Mouse (Mus musculus): ENCODE measurements around the gene Erg28. TPM values are rescaled to one million over a fixed set of nuclear protein-coding genes. Genes with fewer than 3 reads are reported as not detected.

The Erg28 gene
- total and polyA plus RNA-seq, 2 experiments = 90.1 to 130 TPM

DNA sequence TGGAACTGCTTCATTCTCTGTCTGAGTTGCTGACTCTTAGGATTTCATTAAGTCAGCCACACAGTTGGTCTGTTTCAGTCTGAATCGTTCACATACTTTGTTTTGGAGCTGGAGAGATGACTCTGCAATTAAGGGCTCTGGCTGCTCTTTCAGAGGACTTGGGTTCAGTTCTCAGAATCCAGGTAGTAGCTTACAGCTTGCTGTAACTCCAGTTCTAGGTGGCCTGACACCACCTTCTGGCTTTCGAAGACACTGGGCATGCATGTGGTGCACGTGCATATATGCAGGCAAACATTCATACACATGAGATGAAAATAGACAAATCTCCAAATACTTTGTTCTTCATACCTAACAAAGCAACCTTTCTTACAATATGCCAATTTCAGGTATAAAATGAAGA, 5.5 kb upstream of the Erg28 start:
- no peak overlapping the region for H3K4me3 ChIP-seq (ENCODE audit: insufficient read depth, low read depth, low read length)
- no peak for DNase-seq (ENCODE audit: extremely low read depth, low read depth, low spot score)
- no peak for TF ChIP-seq POLR2A (IDR thresholded peaks at IDR 0.05; ENCODE audit: extremely low read depth, insufficient read depth, low read length)
- no peak for TF ChIP-seq CTCF (IDR thresholded peaks at IDR 0.05; ENCODE audit: low read depth, low read length)
- H3K4me1 ChIP-seq (ENCODE audit: control insufficient read depth, insufficient read depth, low read length) = peaks cover 2% of the 10 kb centered on the region; the same call in 1 of the 2 replicates
- 85% methylated on average over 3 of the region's 3 CpGs for WGBS
- peaks cover 18% of the 10 kb centered on the region for H3K36me3 ChIP-seq (ENCODE audit: control insufficient read depth, insufficient read depth, low read length)
- H3K79me2 ChIP-seq (ENCODE audit: control insufficient read depth, insufficient read depth, low read length) = peaks cover 4% of the 10 kb centered on the region; the same call in 1 of the 2 replicates
- no peaks in the 10 kb centered on the region for H3K27me3 ChIP-seq (ENCODE audit: control insufficient read depth, insufficient read depth, low read length)
- no peak overlapping the region for H3K9ac ChIP-seq (ENCODE audit: low read depth, low read length)
- H3K27ac ChIP-seq (replicated peaks; ENCODE audit: insufficient read depth, low read depth, low read length) = no peak overlapping the region

GRCm38 (mm10) chr12:85828856-85829255, 4.5 kb upstream of the Erg28 start:
- WGBS = 96% methylated on average over 3 of the region's 3 CpGs
- H3K36me3 ChIP-seq (ENCODE audit: control insufficient read depth, insufficient read depth, low read length) = peaks cover 16% of the 10 kb centered on the region

GRCm38 (mm10) chr12:85825822-85826221, 1.5 kb upstream of the Erg28 start:
- Histone ChIP-seq H3K4me3 (ENCODE audit: insufficient read depth, low read depth, low read length) (no peak overlapping the region; the same call in 1 of the 2 replicates), H3K4me1 (ENCODE audit: control insufficient read depth, insufficient read depth, low read length) (peaks cover 5% of the 10 kb centered on the region), H3K27ac (replicated peaks; ENCODE audit: insufficient read depth, low read depth, low read length) (no peak overlapping the region), H3K9ac (ENCODE audit: low read depth, low read length) (no peak overlapping the region), H3K27me3 (ENCODE audit: control insufficient read depth, insufficient read depth, low read length) (no peaks in the 10 kb centered on the region), H3K36me3 (ENCODE audit: control insufficient read depth, insufficient read depth, low read length) (peaks cover 10% of the 10 kb centered on the region), H3K79me2 (ENCODE audit: control insufficient read depth, insufficient read depth, low read length) (peaks cover 9% of the 10 kb centered on the region; the same call in 1 of the 2 replicates)
- TF ChIP-seq CTCF (IDR thresholded peaks at IDR 0.05; ENCODE audit: low read depth, low read length) (no peak), POLR2A (IDR thresholded peaks at IDR 0.05; ENCODE audit: extremely low read depth, insufficient read depth, low read length) (no peak)
- peak; percentile 71 for DNase-seq (ENCODE audit: extremely low read depth, low read depth, low spot score)
- WGBS = 17% methylated on average over 2 of the region's 2 CpGs

More at GRCm38 (mm10) chr12:85828856-85829255, 4.5 kb upstream of the Erg28 start:
- TF ChIP-seq POLR2A (IDR thresholded peaks at IDR 0.05; ENCODE audit: extremely low read depth, insufficient read depth, low read length) (no peak), CTCF (IDR thresholded peaks at IDR 0.05; ENCODE audit: low read depth, low read length) (no peak)
- Histone ChIP-seq H3K79me2 (ENCODE audit: control insufficient read depth, insufficient read depth, low read length) (peaks cover 4% of the 10 kb centered on the region; the same call in 1 of the 2 replicates), H3K27me3 (ENCODE audit: control insufficient read depth, insufficient read depth, low read length) (no peaks in the 10 kb centered on the region), H3K27ac (replicated peaks; ENCODE audit: insufficient read depth, low read depth, low read length) (no peak overlapping the region), H3K9ac (ENCODE audit: low read depth, low read length) (no peak overlapping the region), H3K4me3 (ENCODE audit: insufficient read depth, low read depth, low read length) (no peak overlapping the region), H3K4me1 (ENCODE audit: control insufficient read depth, insufficient read depth, low read length) (peaks cover 2% of the 10 kb centered on the region; the same call in 1 of the 2 replicates)
- no peak for DNase-seq (ENCODE audit: extremely low read depth, low read depth, low spot score)

- Histone ChIP-seq H3K4me3 (ENCODE audit: insufficient read depth, low read depth, low read length) (peak overlapping the region; percentile 85), H3K27me3 (ENCODE audit: control insufficient read depth, insufficient read depth, low read length) (no peaks in the 10 kb centered on the region), H3K36me3 (ENCODE audit: control insufficient read depth, insufficient read depth, low read length) (peaks cover 10% of the 10 kb centered on the region), H3K4me1 (ENCODE audit: control insufficient read depth, insufficient read depth, low read length) (peaks cover 5% of the 10 kb centered on the region), H3K79me2 (ENCODE audit: control insufficient read depth, insufficient read depth, low read length) (peaks cover 9% of the 10 kb centered on the region; the same call in 1 of the 2 replicates), H3K9ac (ENCODE audit: low read depth, low read length) (peak overlapping the region; percentile 77), H3K27ac (replicated peaks; ENCODE audit: insufficient read depth, low read depth, low read length) (peak overlapping the region; percentile 63)
- WGBS = 2% methylated on average over 8 of the region's 8 CpGs
- DNase-seq (ENCODE audit: extremely low read depth, low read depth, low spot score) = peak; percentile 52
- TF ChIP-seq CTCF (IDR thresholded peaks at IDR 0.05; ENCODE audit: low read depth, low read length) = no peak
- TF ChIP-seq POLR2A (IDR thresholded peaks at IDR 0.05; ENCODE audit: extremely low read depth, insufficient read depth, low read length) = no peak
These were observed 1.0 kb upstream of the Erg28 start for GRCm38 (mm10) chr12:85825361-85825760.

GRCm38 (mm10) chr12:85822051-85822450, 2.3 kb downstream of the Erg28 start:
- no peak for TF ChIP-seq CTCF (IDR thresholded peaks at IDR 0.05; ENCODE audit: low read depth, low read length)
- no peak for TF ChIP-seq POLR2A (IDR thresholded peaks at IDR 0.05; ENCODE audit: extremely low read depth, insufficient read depth, low read length)
- Histone ChIP-seq H3K9ac (ENCODE audit: low read depth, low read length) (no peak overlapping the region), H3K27me3 (ENCODE audit: control insufficient read depth, insufficient read depth, low read length) (no peaks in the 10 kb centered on the region), H3K79me2 (ENCODE audit: control insufficient read depth, insufficient read depth, low read length) (peaks cover 5% of the 10 kb centered on the region; the same call in 1 of the 2 replicates), H3K27ac (replicated peaks; ENCODE audit: insufficient read depth, low read depth, low read length) (no peak overlapping the region), H3K36me3 (ENCODE audit: control insufficient read depth, insufficient read depth, low read length) (peaks cover 17% of the 10 kb centered on the region), H3K4me3 (ENCODE audit: insufficient read depth, low read depth, low read length) (no peak overlapping the region), H3K4me1 (ENCODE audit: control insufficient read depth, insufficient read depth, low read length) (peaks cover 5% of the 10 kb centered on the region)
- DNase-seq (ENCODE audit: extremely low read depth, low read depth, low spot score) = no peak
- WGBS = 74% methylated on average over 9 of the region's 9 CpGs

DNA sequence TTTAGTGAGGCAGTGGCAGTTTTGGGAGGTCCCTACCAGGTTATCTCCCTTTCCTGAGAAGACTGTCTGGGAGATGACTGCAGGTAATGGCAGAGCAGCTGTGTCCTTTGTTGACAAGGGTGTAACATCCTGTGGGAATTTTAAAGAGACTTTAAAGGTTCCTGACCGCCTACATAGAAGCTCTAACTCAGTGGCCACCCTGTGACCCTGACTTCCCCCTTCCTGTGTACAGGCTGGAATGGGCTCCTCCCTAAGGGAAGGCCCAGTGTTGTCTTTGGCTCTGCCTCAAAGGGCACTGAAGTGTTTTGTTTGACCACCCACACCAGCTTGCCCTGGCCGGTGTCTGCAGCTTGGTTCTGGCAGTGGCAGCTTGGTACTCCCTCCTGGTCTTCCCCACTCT, 10.8 kb downstream of the Erg28 start:
- peaks cover 10% of the 10 kb centered on the region for H3K4me1 ChIP-seq (ENCODE audit: control insufficient read depth, insufficient read depth, low read length)
- WGBS = 13% methylated on average over 2 of the region's 2 CpGs
- TF ChIP-seq POLR2A (IDR thresholded peaks at IDR 0.05; ENCODE audit: extremely low read depth, insufficient read depth, low read length) (no peak), CTCF (IDR thresholded peaks at IDR 0.05; ENCODE audit: low read depth, low read length) (no peak)
- peaks cover 26% of the 10 kb centered on the region for H3K36me3 ChIP-seq (ENCODE audit: control insufficient read depth, insufficient read depth, low read length)
- DNase-seq (ENCODE audit: extremely low read depth, low read depth, low spot score) = peak; percentile 85
- H3K4me3 ChIP-seq (ENCODE audit: insufficient read depth, low read depth, low read length) = no peak overlapping the region
- H3K79me2 ChIP-seq (ENCODE audit: control insufficient read depth, insufficient read depth, low read length) = no peaks in the 10 kb centered on the region
- 0 out of 2 replicates have a peak overlapping the region, but pooled peaks have one; percentile 32 for H3K27ac ChIP-seq (replicated peaks; ENCODE audit: insufficient read depth, low read depth, low read length)
- no peaks in the 10 kb centered on the region for H3K27me3 ChIP-seq (ENCODE audit: control insufficient read depth, insufficient read depth, low read length)
- no peak overlapping the region for H3K9ac ChIP-seq (ENCODE audit: low read depth, low read length)
